Mouse (Mus musculus) heart, embryonic 10.5 days (tissue): ENCODE results near the gene Elf1. TPM values are rescaled to one million over a fixed set of nuclear protein-coding genes. Genes with fewer than 3 reads are reported as not detected.
"Not testable (repeated sequence)": the region's sequence is repeated elsewhere in the genome, so short reads cannot be mapped to it uniquely, and the experiment has no call there.

Experiments used
- DNase-seq: peaks from one replicate; pipeline ENCODE4 v3.0.0-alpha.2; 2017; ENCODE audit warnings: low spot score
- H3K27ac ChIP-seq: fragments of 300-500 bp; sonication (generic); 2 replicates; pipeline ENCODE4 v1.5.1; 2016; ENCODE audit warnings: mild to moderate bottlenecking
- H3K27me3 ChIP-seq: fragments of 300-500 bp; sonication (generic); 2 replicates; pipeline ENCODE4 v1.6.1; 2016; ENCODE audit warnings: mild to moderate bottlenecking; ENCODE audit not compliant: poor library complexity, insufficient read depth, severe bottlenecking
- H3K36me3 ChIP-seq: fragments of 300-500 bp; sonication (generic); 2 replicates; pipeline ENCODE4 v1.6.1; 2016; ENCODE audit warnings: mild to moderate bottlenecking, moderate library complexity
- H3K4me1 ChIP-seq: fragments of 300-500 bp; sonication (generic); 2 replicates; pipeline ENCODE4 v1.6.1; 2016; ENCODE audit warnings: mild to moderate bottlenecking
- H3K4me3 ChIP-seq: fragments of 300-500 bp; sonication (generic); 2 replicates; pipeline ENCODE4 v1.5.1; 2016; ENCODE audit warnings: mild to moderate bottlenecking, moderate library complexity
- H3K9me3 ChIP-seq: fragments of 300-500 bp; sonication (generic); 2 replicates; pipeline ENCODE4 v1.6.1; 2016; ENCODE audit warnings: mild to moderate bottlenecking, moderate library complexity
- WGBS: fragments of 180-500 bp; shearing (Covaris S2); methylation state at CpG from one replicate; pipeline ENCODE4 v1.1.7; 2016; 5-methylcytosine and 5-hydroxymethylcytosine counted together
- polyA plus RNA-seq: library from polyadenylated mRNA; unstranded; fragments of >200 nt; fragmentation: Nextera tagmentation; extraction: Ambion mirVana; gene quantifications from 2 replicates; pipeline ENCODE4 v1.2.1, GENCODE M21; 2016

The Elf1 gene
- polyA plus RNA-seq, 1 experiment from 2014 or later = 7.5 TPM

DNA sequence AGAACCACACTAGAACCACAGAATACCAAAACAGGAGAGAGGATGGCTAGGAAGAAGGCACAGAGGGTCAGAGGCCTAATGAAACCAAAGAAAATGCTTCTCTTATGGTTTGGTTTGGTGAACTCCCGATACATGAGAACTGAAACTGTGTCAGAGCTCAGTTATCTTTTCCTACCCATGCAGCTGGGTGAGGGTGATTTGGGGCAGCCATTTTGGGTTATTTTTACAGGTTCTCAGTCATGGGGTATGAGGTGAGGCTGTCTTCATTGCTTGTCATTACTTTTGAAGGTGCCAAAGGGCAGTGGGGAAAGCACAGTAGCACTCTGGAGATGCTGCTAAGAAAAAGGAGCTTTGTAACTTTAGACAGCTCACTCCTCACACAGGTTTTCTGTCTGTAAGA is 52.4 kb downstream of the Elf1 start:
- Histone ChIP-seq H3K4me3 (no peak overlapping the region), H3K4me1 (peaks cover 6% of the 10 kb centered on the region), H3K36me3 (no peaks in the 10 kb centered on the region), H3K27ac (peak overlapping the region; percentile 45; the same call in 1 of the 2 replicates), H3K9me3 (no peaks in the 10 kb centered on the region), H3K27me3 (no peaks in the 10 kb centered on the region)
- no peak for DNase-seq
- 88% methylated on average over 1 of the region's 1 CpGs for WGBS

DNA sequence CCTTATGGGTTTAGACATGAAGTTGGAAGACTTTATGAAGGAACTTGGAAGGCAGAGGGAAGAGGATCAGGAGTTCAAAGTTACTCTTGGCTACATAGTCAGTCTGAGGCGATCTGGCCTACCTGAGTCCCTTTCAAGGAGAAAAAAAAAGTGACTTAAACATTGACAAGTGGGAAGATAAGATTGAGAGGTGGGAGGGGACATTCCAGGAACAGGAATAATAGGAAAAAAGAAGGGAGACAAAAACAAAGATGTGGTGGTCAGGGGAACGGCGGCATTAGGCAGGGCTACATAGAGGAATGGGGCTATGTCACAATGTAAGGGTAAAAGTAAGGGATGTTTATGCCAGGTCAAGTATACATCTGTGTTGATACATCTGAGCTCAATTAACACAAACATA is 53.2 kb downstream of the Elf1 start:
- Histone ChIP-seq H3K27ac (peak overlapping the region; percentile 42; the same call in 1 of the 2 replicates), H3K4me1 (peaks cover 6% of the 10 kb centered on the region), H3K4me3 (no peak overlapping the region), H3K27me3 (no peaks in the 10 kb centered on the region), H3K9me3 (no peaks in the 10 kb centered on the region), H3K36me3 (no peaks in the 10 kb centered on the region)
- no peak for DNase-seq
- 58% methylated on average over 3 of the region's 3 CpGs for WGBS

DNA sequence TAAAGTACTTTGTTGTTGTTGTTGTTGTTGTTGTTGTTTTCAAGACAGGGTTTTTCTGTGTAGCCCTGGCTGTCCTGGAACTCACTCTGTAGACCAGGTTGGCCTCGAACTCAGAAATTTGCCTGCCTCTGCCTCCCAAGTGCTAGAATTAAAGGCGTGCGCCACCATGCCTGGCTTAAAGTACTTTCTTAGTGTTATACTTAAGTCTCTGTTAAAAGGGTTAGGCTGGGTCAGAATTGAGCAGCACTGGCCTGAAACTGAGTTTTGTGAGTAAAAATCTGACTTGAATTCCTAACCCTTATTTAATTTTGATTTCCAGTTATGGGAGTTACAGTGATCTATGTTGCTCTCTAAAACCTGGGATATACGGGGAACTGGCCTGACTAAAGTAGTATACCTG is 53.7 kb downstream of the Elf1 start:
- H3K27ac ChIP-seq = peak overlapping the region; percentile 42; the same call in 1 of the 2 replicates
- H3K9me3 ChIP-seq, H3K36me3 ChIP-seq, H3K27me3 ChIP-seq, H3K4me1 ChIP-seq, H3K4me3 ChIP-seq, DNase-seq: not testable (repeated sequence)
- 89% methylated on average over 4 of the region's 4 CpGs for WGBS

DNA sequence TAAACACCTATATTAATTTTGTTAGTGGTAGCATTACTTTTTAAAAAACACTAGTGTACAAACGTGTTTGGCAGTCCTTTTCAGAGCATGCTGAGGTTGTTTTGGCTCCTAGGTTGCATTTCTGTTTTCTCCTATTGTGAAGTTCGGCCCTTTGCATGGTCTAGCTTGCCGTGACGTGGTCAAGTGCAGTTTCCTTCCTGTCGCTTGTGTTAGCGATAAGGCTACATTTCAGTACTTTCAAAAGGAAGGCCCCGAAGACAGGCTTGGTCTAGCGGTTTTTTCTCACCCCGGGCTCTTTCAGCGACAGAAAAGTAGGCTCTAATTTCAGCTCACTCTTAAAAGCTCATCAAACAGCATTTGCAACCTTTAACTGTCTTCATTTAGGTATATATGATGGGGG is 54.3 kb downstream of the Elf1 start:
- Histone ChIP-seq H3K9me3 (no peaks in the 10 kb centered on the region), H3K27ac (peak overlapping the region; percentile 79; the same call in 1 of the 2 replicates), H3K4me1 (peaks cover 2% of the 10 kb centered on the region), H3K27me3 (no peaks in the 10 kb centered on the region), H3K36me3 (no peaks in the 10 kb centered on the region), H3K4me3 (peak overlapping the region; percentile 38)
- WGBS = 38% methylated on average over 10 of the region's 10 CpGs
- DNase-seq = peak; percentile 81

DNA sequence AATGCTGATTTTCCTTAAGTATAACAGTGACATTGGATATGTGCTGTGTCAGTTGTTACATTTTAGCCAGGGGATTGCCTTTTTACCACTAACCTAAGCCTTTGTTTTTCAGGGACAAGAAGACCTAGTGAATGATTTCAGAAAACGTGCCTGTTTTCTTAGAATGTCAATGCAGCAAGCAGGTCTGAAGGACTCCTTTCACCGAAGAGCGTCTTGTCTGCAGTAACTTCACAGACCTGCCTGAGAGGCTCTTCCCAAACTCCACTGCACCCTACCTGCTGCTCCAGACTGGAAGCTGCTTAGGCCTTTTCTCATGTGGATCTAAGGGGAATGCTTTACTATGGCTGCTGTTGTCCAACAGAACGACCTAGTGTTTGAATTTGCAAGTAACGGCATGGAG is 55.0 kb downstream of the Elf1 start:
- 66% methylated on average over 5 of the region's 5 CpGs for WGBS

DNA sequence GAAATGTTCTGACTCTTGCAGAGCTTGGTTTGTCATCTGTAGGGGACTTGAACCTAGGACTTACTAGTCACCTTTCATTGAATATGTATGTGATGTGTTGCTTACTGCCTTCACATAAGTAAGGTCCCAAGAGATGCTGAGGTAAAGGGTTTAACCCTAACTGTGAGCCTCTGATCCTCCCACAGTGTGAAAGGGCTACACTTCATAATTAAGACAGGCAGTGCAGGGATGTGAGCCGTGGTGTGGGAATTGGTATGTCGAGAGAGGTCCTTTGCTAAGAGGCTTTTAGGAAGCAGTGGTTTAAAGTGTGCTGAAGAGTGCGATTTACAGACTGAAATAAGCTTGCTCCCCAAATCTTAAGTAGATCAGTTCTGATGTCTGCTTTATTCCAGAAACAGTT is 55.8 kb downstream of the Elf1 start:
- H3K4me1 ChIP-seq = no peaks in the 10 kb centered on the region; the same call in 1 of the 2 replicates
- H3K27ac ChIP-seq = no peak overlapping the region
- no peak overlapping the region for H3K4me3 ChIP-seq
- 71% methylated on average over 3 of the region's 3 CpGs for WGBS
- no peaks in the 10 kb centered on the region for H3K27me3 ChIP-seq
- no peaks in the 10 kb centered on the region for H3K36me3 ChIP-seq
- DNase-seq = no peak
- no peaks in the 10 kb centered on the region for H3K9me3 ChIP-seq

More for the DNA sequence above, 55.0 kb downstream of the Elf1 start:
- Histone ChIP-seq H3K36me3 (no peaks in the 10 kb centered on the region), H3K27ac (peak overlapping the region; percentile 79), H3K4me3 (no peak overlapping the region), H3K9me3 (no peaks in the 10 kb centered on the region), H3K27me3 (no peaks in the 10 kb centered on the region), H3K4me1 (no peaks in the 10 kb centered on the region; the same call in 1 of the 2 replicates)
- DNase-seq = no peak

DNA sequence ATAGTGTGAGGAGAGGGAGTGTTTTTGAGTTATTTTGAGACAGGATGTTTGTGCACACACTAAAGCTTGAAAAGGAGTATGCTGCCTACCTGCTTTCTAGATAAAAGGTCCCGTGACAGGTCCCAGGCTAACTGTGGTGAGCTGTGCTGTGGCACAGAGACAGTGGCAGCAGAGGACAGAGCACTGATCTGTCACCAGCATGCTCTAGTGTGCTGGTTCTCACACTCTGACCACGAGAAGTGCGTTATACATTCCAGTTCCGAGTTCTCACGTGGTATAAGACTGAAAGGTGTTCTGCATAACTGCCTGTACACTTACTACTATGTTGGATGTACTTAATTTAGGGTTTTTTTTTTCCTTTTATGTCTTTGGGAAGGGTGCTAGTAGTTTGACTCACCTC is 56.5 kb downstream of the Elf1 start:
- Histone ChIP-seq H3K27ac (peak overlapping the region; percentile 62; the same call in 1 of the 2 replicates), H3K36me3 (no peaks in the 10 kb centered on the region), H3K9me3 (no peaks in the 10 kb centered on the region), H3K27me3 (no peaks in the 10 kb centered on the region), H3K4me3 (no peak overlapping the region; the same call in 1 of the 2 replicates), H3K4me1 (no peaks in the 10 kb centered on the region; the same call in 1 of the 2 replicates)
- DNase-seq = no peak
- WGBS = 60% methylated on average over 5 of the region's 5 CpGs

DNA sequence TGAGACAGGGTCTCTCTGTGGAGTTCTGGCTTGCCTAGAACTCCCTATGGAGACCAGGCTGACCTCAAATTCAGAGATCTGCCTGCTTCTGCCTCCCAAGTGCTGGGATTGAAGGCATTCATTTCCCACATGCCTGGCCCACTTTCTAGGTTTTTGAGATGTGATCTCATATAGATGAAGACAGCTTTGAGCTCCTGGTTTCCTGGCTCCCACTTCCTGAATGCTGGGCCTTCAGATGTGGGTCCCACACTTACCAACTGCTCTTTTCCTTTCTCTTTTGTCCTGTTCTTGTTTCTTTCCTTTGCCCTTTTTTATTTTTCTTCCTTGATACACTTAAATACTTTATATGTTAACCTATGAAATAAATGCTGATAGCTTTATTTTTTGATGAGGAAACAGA is 56.9 kb downstream of the Elf1 start:
- Histone ChIP-seq H3K4me3 (no peak overlapping the region), H3K4me1 (no peaks in the 10 kb centered on the region; the same call in 1 of the 2 replicates), H3K27ac (no peak overlapping the region), H3K27me3 (no peaks in the 10 kb centered on the region), H3K9me3 (no peaks in the 10 kb centered on the region), H3K36me3 (no peaks in the 10 kb centered on the region)
- DNase-seq = no peak

DNA sequence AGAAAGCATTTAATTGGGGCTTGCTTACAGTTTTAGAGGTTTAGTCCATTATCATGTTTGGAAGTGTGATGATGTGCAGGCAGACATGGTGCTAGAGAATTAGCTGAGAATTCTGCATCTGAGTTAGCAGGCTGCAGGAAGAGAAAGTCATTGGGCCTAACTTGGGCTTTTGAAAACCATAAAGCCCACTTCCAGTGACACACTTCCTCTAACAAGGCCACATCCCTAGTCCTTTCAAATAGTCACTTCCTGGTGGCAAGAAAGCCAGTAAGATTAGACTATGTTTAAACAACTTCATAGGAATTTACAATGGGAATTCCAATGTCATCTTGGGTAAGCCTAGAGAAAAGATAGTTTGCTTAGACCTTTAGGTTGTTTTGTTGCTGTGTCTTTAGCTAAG is 60.6 kb downstream of the Elf1 start:
- no peaks in the 10 kb centered on the region for H3K27me3 ChIP-seq

DNA sequence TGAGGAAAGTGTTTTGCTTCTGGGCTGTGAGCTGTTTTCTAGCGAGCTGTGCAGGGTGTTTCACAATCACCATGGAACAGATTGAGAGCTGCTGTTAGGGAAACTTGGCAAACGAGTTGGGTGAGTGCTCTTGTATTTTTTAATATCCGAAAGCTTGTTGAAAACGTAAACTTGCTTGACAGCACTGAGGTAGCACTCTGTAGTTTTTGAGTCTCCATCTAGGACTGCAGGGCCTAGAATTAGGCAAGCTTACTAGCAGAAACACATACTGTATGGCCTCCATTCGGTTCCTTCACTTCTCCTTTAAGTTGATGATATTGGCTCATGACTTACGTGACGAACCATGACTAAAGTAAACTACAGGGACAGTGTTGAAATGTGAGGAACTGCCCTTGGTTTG is 68.3 kb downstream of the Elf1 start:
- Histone ChIP-seq H3K36me3 (no peaks in the 10 kb centered on the region), H3K27me3 (no peaks in the 10 kb centered on the region), H3K4me1 (no peaks in the 10 kb centered on the region), H3K4me3 (no peak overlapping the region), H3K27ac (no peak overlapping the region), H3K9me3 (no peaks in the 10 kb centered on the region)
- DNase-seq = no peak
- WGBS = 81% methylated on average over 7 of the region's 7 CpGs

More for the DNA sequence above, 60.6 kb downstream of the Elf1 start:
- Histone ChIP-seq H3K4me3 (no peak overlapping the region), H3K9me3 (no peaks in the 10 kb centered on the region), H3K27ac (no peak overlapping the region), H3K4me1 (no peaks in the 10 kb centered on the region), H3K36me3 (no peaks in the 10 kb centered on the region)
- no peak for DNase-seq

DNA sequence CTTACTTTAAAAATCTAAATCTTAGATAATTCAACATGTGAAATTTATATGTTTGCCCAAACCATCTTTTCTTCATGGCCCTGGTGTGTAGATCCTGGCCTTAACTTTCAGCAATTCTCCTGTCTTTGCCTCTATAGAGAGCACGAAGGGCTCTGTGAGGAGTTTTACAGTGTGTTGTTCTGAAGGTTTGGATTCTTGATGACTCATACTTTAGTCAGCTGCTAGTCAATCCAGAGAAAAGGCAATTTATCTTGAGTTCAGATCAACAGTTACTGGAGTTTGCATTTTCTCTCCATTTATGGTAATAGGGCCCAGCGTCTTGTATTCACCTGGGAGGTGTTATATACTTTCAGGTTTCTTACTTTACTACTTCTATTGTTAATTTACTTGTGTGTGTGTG is 70.9 kb downstream of the Elf1 start:
- WGBS = 82% methylated on average over 2 of the region's 2 CpGs
- H3K4me1 ChIP-seq = no peaks in the 10 kb centered on the region
- DNase-seq = no peak
- no peaks in the 10 kb centered on the region for H3K9me3 ChIP-seq
- H3K27me3 ChIP-seq = no peaks in the 10 kb centered on the region
- no peak overlapping the region for H3K4me3 ChIP-seq
- H3K27ac ChIP-seq = no peak overlapping the region
- no peaks in the 10 kb centered on the region for H3K36me3 ChIP-seq

DNA sequence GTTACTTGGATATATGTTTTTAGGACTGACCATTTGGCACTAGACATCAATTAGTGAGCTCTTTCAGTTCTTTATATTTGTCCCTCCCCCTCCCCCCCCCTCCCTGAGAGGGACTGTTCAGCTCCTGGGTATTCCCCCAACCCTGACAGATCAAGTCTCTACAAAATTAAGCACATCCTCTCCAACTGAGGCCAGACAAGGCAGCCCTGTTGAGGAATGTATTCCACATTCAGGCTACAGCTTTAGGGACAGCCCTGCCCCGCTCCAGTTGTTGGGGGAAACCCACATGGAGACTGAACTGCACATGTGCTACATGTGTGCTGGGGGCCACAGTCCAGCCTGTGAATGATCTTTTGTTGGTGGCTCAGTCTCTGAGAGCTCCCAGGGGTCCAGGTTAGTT is 71.9 kb downstream of the Elf1 start:
- no peaks in the 10 kb centered on the region for H3K9me3 ChIP-seq
- WGBS = 95% methylated on average over 1 of the region's 1 CpGs
- no peaks in the 10 kb centered on the region for H3K27me3 ChIP-seq
- no peak for DNase-seq
- no peaks in the 10 kb centered on the region for H3K36me3 ChIP-seq
- no peak overlapping the region for H3K27ac ChIP-seq
- no peaks in the 10 kb centered on the region for H3K4me1 ChIP-seq
- H3K4me3 ChIP-seq = no peak overlapping the region

DNA sequence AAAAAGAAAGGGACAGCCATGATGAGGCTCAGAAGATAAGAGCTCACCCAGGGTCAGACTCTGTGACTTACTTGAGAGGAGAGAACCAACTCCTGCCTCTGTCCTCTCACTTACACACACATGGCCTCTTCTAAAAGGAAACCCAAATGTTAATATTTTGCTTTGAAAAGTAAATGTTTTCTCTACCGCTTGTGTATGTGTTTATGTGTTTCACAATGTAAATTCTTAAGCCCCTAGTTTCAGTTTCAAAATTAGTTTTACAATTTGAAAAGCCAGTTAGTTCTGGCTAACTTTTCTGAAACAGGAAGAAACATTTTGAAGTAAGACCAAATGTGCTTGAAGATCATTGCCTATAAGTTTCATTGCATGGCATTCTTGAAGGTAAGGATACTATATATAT is 76.8 kb downstream of the Elf1 start:
- Histone ChIP-seq H3K27ac (no peak overlapping the region), H3K4me3 (no peak overlapping the region), H3K4me1 (0 out of 2 replicates have a peak, but pooled peaks cover 4% of the 10 kb centered on the region), H3K9me3 (no peaks in the 10 kb centered on the region), H3K27me3 (no peaks in the 10 kb centered on the region), H3K36me3 (peaks cover 14% of the 10 kb centered on the region)
- DNase-seq = no peak
- WGBS = 93% methylated on average over 1 of the region's 1 CpGs

DNA sequence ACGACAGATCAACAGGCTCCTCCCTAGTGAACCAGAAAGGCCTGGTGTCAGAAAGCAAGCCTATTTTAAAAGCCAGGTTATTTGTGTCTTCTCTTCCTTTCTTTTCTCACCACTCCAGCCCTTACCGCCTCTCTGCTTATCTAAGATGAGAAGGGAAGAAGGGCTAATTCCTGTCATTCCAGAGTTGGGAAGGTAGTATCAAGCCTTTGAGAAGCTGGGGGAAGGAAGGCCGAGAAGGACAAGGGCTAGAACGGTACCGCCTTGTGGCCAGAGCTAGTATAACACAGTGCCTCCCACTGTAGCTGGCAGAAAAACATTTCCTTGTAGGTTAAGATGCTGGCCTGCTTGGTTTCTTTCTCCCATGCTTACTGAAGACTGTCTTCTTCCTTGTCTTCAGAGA is 81.8 kb downstream of the Elf1 start:
- WGBS = 9% methylated on average over 5 of the region's 5 CpGs
- Histone ChIP-seq H3K4me1 (0 out of 2 replicates have a peak, but pooled peaks cover 4% of the 10 kb centered on the region), H3K36me3 (peaks cover 29% of the 10 kb centered on the region), H3K27me3 (no peaks in the 10 kb centered on the region), H3K4me3 (no peak overlapping the region), H3K9me3 (no peaks in the 10 kb centered on the region), H3K27ac (no peak overlapping the region)
- DNase-seq = no peak
